Mouse (Mus musculus): ENCODE results near the gene Cacnb1. TPM values are rescaled to one million over a fixed set of nuclear protein-coding genes. Genes with fewer than 3 reads are reported as not detected.

Cacnb1 gene
- total RNA-seq, 2 experiments from 2014 or later, result 155 to 167 TPM

- intact Hi-C loops (cut with DNase I), result no loop called here
- DNase-seq (ENCODE audit: low spot score in 2 of 2), result no peak
Observed at GRCm38 (mm10) chr11:98044074-98044473, 21.2 kb upstream of the Cacnb1 start.

- no peak for DNase-seq (ENCODE audit: low spot score in 2 of 2)
- intact Hi-C loops (cut with DNase I), result no loop called here
Observed at GRCm38 (mm10) chr11:98042741-98043140, 19.9 kb upstream of the Cacnb1 start.

DNA sequence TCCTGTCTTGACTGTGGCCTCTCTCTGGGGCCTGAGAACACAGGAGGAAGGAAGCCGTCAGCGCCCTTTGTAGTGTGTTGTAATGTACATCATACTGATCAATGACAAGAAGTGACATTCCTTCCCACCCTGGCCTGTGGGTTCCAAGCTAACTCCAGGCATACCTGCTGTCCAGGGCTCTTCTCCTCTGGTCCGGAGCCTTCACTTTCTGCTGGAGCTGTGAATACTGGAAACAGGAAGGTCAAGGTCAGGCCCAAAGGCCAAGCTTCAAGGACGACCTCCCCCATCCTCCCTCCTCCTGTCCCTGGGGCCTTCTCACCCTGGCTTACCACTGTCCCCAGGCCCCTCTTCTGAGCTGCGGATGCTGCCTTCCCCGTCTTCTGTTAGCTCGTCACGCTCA, 18.1 kb upstream of the Cacnb1 start:
- DNase-seq (ENCODE audit: low spot score in 2 of 2), result no peak
- intact Hi-C loops (cut with DNase I), result no loop called here

- intact Hi-C loops (cut with DNase I), result no loop called here
Observed at GRCm38 (mm10) chr11:98037871-98038270, 15.0 kb upstream of the Cacnb1 start.

DNA sequence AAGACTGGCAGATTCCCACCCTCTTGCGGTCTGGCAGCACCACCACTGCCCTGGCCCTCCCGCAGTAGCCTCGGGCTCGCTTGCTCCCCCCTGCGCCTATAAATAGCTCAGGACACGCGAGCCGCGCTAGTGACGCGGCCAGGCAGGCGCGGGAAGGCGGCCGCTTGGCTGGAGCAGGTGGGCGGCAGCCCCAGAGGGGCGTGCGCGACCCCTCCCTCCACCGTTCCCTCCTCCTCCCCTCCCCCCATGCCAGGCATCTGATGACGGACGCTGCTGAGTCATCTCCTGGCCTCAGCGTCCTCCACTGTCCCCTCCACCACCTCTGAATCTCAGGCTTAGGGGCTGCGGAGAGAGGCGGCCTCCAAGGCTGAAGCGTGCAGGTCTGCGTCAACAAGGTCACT, 13.1 kb upstream of the Cacnb1 start:
- peak; percentile 60 to 72 for DNase-seq (ENCODE audit: low spot score in 2 of 2)
- intact Hi-C loops (cut with DNase I), result no loop called here

More at GRCm38 (mm10) chr11:98037871-98038270, 15.0 kb upstream of the Cacnb1 start:
- DNase-seq (ENCODE audit: low spot score in 2 of 2), result peak; percentile 57 to 95

DNA sequence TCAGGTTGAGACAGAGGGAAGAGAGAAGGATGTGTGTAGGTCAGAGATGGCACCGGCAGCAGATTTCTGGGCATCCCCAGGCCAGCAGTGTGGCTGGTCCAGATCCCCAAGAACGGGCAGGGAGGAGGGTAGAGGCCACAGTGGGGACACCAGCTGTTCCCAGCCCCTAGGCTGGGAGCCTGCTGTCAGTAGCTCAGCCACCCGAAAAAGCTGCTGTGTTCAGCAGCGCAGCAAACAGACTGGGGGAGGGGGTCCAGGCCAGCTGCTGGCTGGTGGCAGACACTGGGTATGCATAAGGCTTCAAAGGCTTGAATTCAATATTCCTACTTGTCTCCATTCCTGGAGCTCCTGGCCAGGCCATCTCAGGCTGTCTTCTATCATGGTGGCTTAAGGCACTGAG, 12.0 kb upstream of the Cacnb1 start:
- peak in 1 of 2 experiments; percentile 62 for DNase-seq (ENCODE audit: low spot score in 2 of 2)
- intact Hi-C loops (cut with DNase I), result no loop called here

DNA sequence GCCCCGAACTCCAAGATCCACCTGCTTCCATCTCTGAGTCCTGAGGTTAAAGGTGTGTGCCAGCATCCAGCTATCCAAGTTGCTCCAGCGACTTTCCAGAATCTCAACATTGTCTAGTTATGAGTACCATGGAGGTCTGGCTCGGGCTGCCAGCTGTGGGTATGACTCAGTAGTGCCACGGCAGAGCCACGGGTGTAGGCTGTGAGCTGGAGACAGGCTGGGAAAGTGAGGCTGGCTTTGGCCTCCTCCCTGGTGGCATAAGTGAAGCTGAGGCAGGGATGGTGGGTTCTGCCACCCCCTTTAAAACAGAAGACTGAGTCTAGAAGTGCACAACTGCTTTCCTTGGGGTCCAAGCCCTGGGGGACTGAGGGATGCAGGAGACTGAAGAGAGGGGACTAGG, 11.2 kb upstream of the Cacnb1 start:
- DNase-seq (ENCODE audit: low spot score in 2 of 2), result peak in 1 of 2 experiments; percentile 51
- intact Hi-C loops (cut with DNase I), result no loop called here

DNA sequence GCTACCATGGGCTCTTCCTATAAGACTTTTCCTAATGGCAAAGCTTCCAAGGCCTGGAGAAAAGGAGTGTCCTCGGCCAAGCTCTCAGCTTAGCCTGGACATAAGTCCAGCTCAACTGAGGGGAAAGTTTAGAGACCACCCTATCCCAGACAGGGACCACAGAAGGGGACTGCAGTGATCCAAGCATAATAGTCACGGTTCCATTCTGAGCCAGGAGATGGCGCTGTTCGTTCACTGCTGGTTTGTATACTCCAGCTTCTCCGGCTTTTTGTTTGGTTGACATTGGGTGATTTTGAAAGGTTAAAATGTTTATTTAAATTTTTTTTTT, 8.6 kb upstream of the Cacnb1 start:
- DNase-seq (ENCODE audit: low spot score in 2 of 2), result peak; percentile 80 to 82
- intact Hi-C loops (cut with DNase I), result loop anchor here (1.0 kb wide), 1 partner anchor 44 kb away; no protein-coding TSS in a partner anchor

GRCm38 (mm10) chr11:98030701-98031442, 8.0 kb upstream of the Cacnb1 start:
- intact Hi-C loops (cut with DNase I), result loop anchor here (1.0 kb wide), 1 partner anchor 44 kb away; no protein-coding TSS in a partner anchor
- DNase-seq (ENCODE audit: low spot score in 2 of 2), result no peak

- intact Hi-C loops (cut with DNase I), result loop anchor here (5.0 kb wide), 1 partner anchor 120 kb away; no protein-coding TSS in a partner anchor
- no peak for DNase-seq (ENCODE audit: low spot score in 2 of 2)
Observed at GRCm38 (mm10) chr11:98027785-98028184, 5.0 kb upstream of the Cacnb1 start.

- intact Hi-C loops (cut with DNase I), result loop anchor here (5.0 kb wide), 1 partner anchor 120 kb away; no protein-coding TSS in a partner anchor
- no peak for DNase-seq (ENCODE audit: low spot score in 2 of 2)
Observed at GRCm38 (mm10) chr11:98027297-98027688, 4.5 kb upstream of the Cacnb1 start.

DNA sequence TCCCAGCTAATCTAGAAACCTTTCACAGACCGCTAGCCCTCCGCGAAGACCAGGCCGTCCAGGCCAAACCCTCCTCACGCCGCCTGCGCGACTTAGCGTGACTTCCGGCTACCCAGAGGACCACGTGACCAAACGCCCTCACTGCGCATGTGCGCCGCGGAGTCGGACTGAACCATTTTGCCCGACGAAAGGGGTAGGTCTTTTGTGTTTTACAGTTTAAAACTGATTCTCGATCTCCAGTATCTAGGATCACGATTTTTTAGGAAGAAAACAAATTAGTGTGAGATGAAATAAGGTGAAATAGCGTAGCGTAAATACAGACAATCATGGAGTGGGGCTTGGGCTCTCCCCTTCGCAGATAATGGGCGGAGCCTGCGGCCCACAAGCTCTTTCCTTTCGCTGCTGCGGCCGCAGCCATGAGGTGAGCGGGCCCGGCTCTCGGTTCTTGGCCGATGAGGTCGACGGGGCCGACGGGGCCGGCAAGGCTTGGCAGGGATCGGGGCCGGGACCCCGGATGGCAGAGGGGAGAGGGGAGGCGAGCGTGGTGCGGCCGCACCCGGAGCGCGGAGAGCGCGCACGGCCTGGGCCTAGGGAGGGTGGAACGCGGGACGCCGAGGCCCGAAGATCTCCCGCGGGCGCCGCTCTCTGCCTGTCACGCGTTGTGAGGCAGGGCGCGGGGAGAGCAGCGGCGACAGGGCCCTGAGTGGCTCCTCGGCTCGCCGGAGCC, 3.9 kb upstream of the Cacnb1 start, which contains the start of gene Rpl19:
TSS of gene Rpl19 (plus strand) at position 141 of the 727 bp plus-strand sequence.
- peak; percentile 93 to 95 for DNase-seq (ENCODE audit: low spot score in 2 of 2)
- intact Hi-C loops (cut with DNase I), result loop anchor here (5.0 kb wide), 1 partner anchor 121 kb away; no protein-coding TSS in a partner anchor

GRCm38 (mm10) chr11:98026248-98026569, 3.4 kb upstream of the Cacnb1 start:
- DNase-seq (ENCODE audit: low spot score in 2 of 2), result no peak
- intact Hi-C loops (cut with DNase I), result loop anchor here (5.0 kb wide), 1 partner anchor 121 kb away; no protein-coding TSS in a partner anchor

- intact Hi-C loops (cut with DNase I), result loop anchor here (5.0 kb wide), 1 partner anchor 178 kb away; the partner anchor contains the start of gene Cdk12
- no peak for DNase-seq (ENCODE audit: low spot score in 2 of 2)
Observed at GRCm38 (mm10) chr11:98024516-98024915, 1.7 kb upstream of the Cacnb1 start.

DNA sequence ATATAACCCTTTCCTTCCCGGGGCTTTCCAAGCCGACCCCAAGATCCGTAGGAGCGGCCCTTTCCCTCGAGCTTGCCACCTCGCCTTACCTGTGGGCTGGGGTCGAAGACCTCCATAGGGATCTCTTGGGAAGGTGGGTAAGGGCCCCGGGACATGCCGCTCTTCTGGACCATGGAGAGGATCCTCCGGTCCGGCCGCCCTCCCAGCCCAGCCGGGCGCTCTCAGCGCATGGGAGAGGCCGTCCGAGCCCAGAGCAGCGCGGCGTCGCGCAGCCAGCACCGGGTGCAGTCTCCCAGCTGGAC, 630 bp downstream of the Cacnb1 start:
- DNase-seq (ENCODE audit: low spot score in 2 of 2), result no peak
- intact Hi-C loops (cut with DNase I), result loop anchor here (5.0 kb wide), 1 partner anchor 180 kb away; the partner anchor contains the start of gene Cdk12

- intact Hi-C loops (cut with DNase I), result loop anchor here (5.0 kb wide), 1 partner anchor 181 kb away; the partner anchor contains the start of gene Cdk12
- DNase-seq (ENCODE audit: low spot score in 2 of 2), result peak in 1 of 2 experiments; percentile 62
Observed at GRCm38 (mm10) chr11:98021565-98022252, 1.1 kb downstream of the Cacnb1 start.

DNA sequence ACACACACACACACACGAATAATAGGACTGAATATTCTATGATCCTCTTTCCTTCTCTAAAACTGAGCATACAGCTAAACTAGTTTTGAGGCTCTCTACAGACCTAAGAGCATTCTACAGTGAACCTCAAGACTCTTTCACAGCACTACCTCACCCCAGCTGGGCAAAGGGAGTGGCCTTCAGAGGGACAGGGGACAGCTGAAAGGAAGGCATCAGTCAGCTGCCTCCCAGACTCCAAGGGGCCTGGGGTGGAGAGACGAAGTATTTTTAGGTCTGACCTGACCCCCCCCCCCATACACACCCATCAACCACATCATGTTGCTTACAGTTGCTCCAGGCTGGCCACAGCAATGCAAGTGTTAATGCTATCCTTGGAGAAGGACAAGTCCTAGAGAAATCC, 1.7 kb downstream of the Cacnb1 start:
- intact Hi-C loops (cut with DNase I), result loop anchor here (5.0 kb wide), 1 partner anchor 181 kb away; the partner anchor contains the start of gene Cdk12
- no peak for DNase-seq (ENCODE audit: low spot score in 2 of 2)

DNA sequence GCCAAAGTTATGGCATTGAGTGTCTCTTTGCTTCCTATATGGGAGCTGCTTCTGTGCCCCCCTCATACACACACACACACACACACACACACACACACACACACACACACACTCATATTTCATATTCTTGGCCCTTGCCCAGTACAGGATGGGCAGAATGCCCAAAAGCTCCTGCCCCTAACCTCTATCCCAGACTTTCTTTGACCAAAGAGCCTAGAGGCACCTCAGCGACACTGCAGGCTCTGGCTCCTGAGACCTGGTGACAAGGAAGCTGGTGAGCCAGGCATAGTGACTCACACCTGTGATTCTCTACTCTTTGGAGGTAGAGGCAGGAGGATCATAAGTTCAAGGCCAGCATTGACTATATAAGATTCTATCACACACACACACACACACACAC, 2.1 kb downstream of the Cacnb1 start:
- no peak for DNase-seq (ENCODE audit: low spot score in 2 of 2)
- intact Hi-C loops (cut with DNase I), result loop anchor here (5.0 kb wide), 1 partner anchor 182 kb away; the partner anchor contains the start of gene Cdk12

- DNase-seq (ENCODE audit: low spot score in 2 of 2), result peak in 1 of 2 experiments; percentile 58
- intact Hi-C loops (cut with DNase I), result loop anchor here (5.0 kb wide), 1 partner anchor 182 kb away; the partner anchor contains the start of gene Cdk12
Observed at GRCm38 (mm10) chr11:98019883-98020610, 2.8 kb downstream of the Cacnb1 start.
